In genomic region chr4:118234711-118235388, GRCm38 (mm10) we compare ENCODE assay signal across 16 mouse cellular contexts. TPM values are rescaled to one million over a fixed set of nuclear protein-coding genes. Genes with fewer than 3 reads are reported as not detected.
DNase-seq lines count a peak whose midpoint lies in the region; ATAC-seq and TF ChIP-seq lines count a peak whose summit lies in the region.
"Had no signal": no experiment of that assay in that cellular context is flagged by ENCODE, and none has a peak within 500 bp of the region (broad histone marks: within the 10 kb centered on the region; RNA-seq: fewer than 3 reads in every experiment).

No protein-coding gene starts in this region.

- H3K9ac ChIP-seq in midbrain, embryonic 11.5 days (ENCODE audit: low read length): no peak overlapping the region
- H3K9ac ChIP-seq in kidney, embryonic 16.5 days (replicated peaks; ENCODE audit: low read length): no peak overlapping the region
- no peak overlapping the region for H3K9ac ChIP-seq in hindbrain, postnatal 0 days (replicated peaks; ENCODE audit: low read length)
- H3K9ac ChIP-seq: embryonic facial prominence, embryonic 13.5 days; limb, embryonic 13.5 days had no signal

- peaks cover 24% of the 10 kb centered on the region for H3K4me1 ChIP-seq in midbrain, embryonic 10.5 days
- H3K4me1 ChIP-seq in midbrain, embryonic 11.5 days (ENCODE audit: control insufficient read depth, insufficient read depth, low read length): no peaks in the 10 kb centered on the region
- peaks cover 15% of the 10 kb centered on the region for H3K4me1 ChIP-seq in kidney, embryonic 16.5 days (ENCODE audit: insufficient read depth, low read length)
- H3K4me1 ChIP-seq in hindbrain, postnatal 0 days (ENCODE audit: insufficient read depth, low read length): no peaks in the 10 kb centered on the region
- H3K4me1 ChIP-seq: limb, embryonic 13.5 days had no signal

- peak overlapping the region; percentile 24; the same call in 1 of the 2 replicates for H3K27ac ChIP-seq in midbrain, embryonic 10.5 days (replicated peaks)
- H3K27ac ChIP-seq in midbrain, embryonic 11.5 days (ENCODE audit: low read depth, low read length): no peak overlapping the region
- no peak overlapping the region for H3K27ac ChIP-seq in kidney, embryonic 16.5 days (ENCODE audit: low read length)
- no peak overlapping the region for H3K27ac ChIP-seq in hindbrain, postnatal 0 days
- H3K27ac ChIP-seq: embryonic facial prominence, embryonic 13.5 days; limb, embryonic 13.5 days; macrophage had no signal

- H3K27me3 ChIP-seq in midbrain, embryonic 10.5 days (ENCODE audit: low read depth, poor library complexity, severe bottlenecking): no peaks in the 10 kb centered on the region
- no peaks in the 10 kb centered on the region for H3K27me3 ChIP-seq in midbrain, embryonic 11.5 days (ENCODE audit: control insufficient read depth, insufficient read depth, low read length)
- H3K27me3 ChIP-seq in kidney, embryonic 16.5 days (ENCODE audit: insufficient read depth, low read length): no peaks in the 10 kb centered on the region
- no peaks in the 10 kb centered on the region for H3K27me3 ChIP-seq in hindbrain, postnatal 0 days (ENCODE audit: insufficient read depth, low read length)
- H3K27me3 ChIP-seq: embryonic facial prominence, embryonic 13.5 days; limb, embryonic 13.5 days had no signal

- 82% methylated on average over 11 of the region's 11 CpGs for WGBS in midbrain, embryonic 10.5 days
- 76% methylated on average over 11 of the region's 11 CpGs for WGBS in midbrain, embryonic 11.5 days
- 43% methylated on average over 11 of the region's 11 CpGs for WGBS in kidney, embryonic 16.5 days
- WGBS in hindbrain, postnatal 0 days: 73% methylated on average over 11 of the region's 11 CpGs

- no peak overlapping the region for H3K4me2 ChIP-seq in midbrain, embryonic 11.5 days
- no peak overlapping the region for H3K4me2 ChIP-seq in kidney, embryonic 16.5 days (replicated peaks; ENCODE audit: low read depth, low read length)
- H3K4me2 ChIP-seq in hindbrain, postnatal 0 days (ENCODE audit: low read depth, low read length): no peak overlapping the region
- H3K4me2 ChIP-seq: embryonic facial prominence, embryonic 13.5 days; limb, embryonic 13.5 days had no signal

- TF ChIP-seq CTCF in hindbrain, postnatal 0 days (IDR thresholded peaks at IDR 0.05; ENCODE audit: low read depth): no peak

- ATAC-seq in midbrain, embryonic 11.5 days (ENCODE audit: low FRiP score): no peak; the same call in 1 of the 2 replicates
- ATAC-seq in kidney, embryonic 16.5 days (ENCODE audit: low FRiP score, low TSS enrichment): peak; percentile 36
- no peak for ATAC-seq in hindbrain, postnatal 0 days
- ATAC-seq: activated CD4-positive, CD25-positive, alpha-beta regulatory T cell, adult 4 months; forebrain, embryonic 14.5 days had no signal

- intact Hi-C loops in left cerebral cortex, postnatal 36 days (cut with DNase I): no loop called here

- no peak overlapping the region for H3K4me3 ChIP-seq in midbrain, embryonic 10.5 days
- no peak overlapping the region for H3K4me3 ChIP-seq in midbrain, embryonic 11.5 days (ENCODE audit: low read depth, low read length)
- H3K4me3 ChIP-seq in kidney, embryonic 16.5 days (ENCODE audit: low read length): no peak overlapping the region
- no peak overlapping the region for H3K4me3 ChIP-seq in hindbrain, postnatal 0 days (ENCODE audit: low read length)
- H3K4me3 ChIP-seq: embryonic facial prominence, embryonic 13.5 days; limb, embryonic 13.5 days had no signal

- peaks cover 94% of the 10 kb centered on the region for H3K36me3 ChIP-seq in midbrain, embryonic 10.5 days
- peaks cover 35% of the 10 kb centered on the region for H3K36me3 ChIP-seq in midbrain, embryonic 11.5 days (ENCODE audit: control insufficient read depth, insufficient read depth, low read length)
- peaks cover 55% of the 10 kb centered on the region for H3K36me3 ChIP-seq in kidney, embryonic 16.5 days (ENCODE audit: insufficient read depth, low read length)
- peaks cover 54% of the 10 kb centered on the region; the same call in 1 of the 2 replicates for H3K36me3 ChIP-seq in hindbrain, postnatal 0 days (ENCODE audit: insufficient read depth, low read length)

- no peak for DNase-seq in midbrain, embryonic 10.5 days (ENCODE audit: low spot score)
- no peak for DNase-seq in midbrain, embryonic 11.5 days (ENCODE audit: low spot score, missing footprints)
- peak; percentile 18 for DNase-seq in embryo, embryonic 11 days
- peak; percentile 55 for DNase-seq in yolk sac, embryonic 10.5 days (ENCODE audit: low spot score)
- no peak for DNase-seq in cerebellum, adult 8-10 months
- no peak for DNase-seq in hindbrain, postnatal 0 days (ENCODE audit: low spot score)
- no peak for DNase-seq in left cerebral cortex, postnatal 36 days (ENCODE audit: low spot score in 2 of 2)
- DNase-seq: gastrocnemius, postnatal 36 days; heart, postnatal 4 days; thymus, postnatal 4 days had no signal

- H3K9me3 ChIP-seq in midbrain, embryonic 10.5 days (replicated peaks): no peaks in the 10 kb centered on the region
- H3K9me3 ChIP-seq in midbrain, embryonic 11.5 days (ENCODE audit: control insufficient read depth, low read length): no peaks in the 10 kb centered on the region
- no peaks in the 10 kb centered on the region for H3K9me3 ChIP-seq in kidney, embryonic 16.5 days (ENCODE audit: low read length)
- H3K9me3 ChIP-seq in hindbrain, postnatal 0 days (ENCODE audit: low read length): no peaks in the 10 kb centered on the region
- H3K9me3 ChIP-seq: embryonic facial prominence, embryonic 13.5 days; limb, embryonic 13.5 days had no signal

RNA-seq across cellular contexts. Expression of gene Kdm4a, which starts 55.0 kb away (rescaled TPM):
- 26.3 and 38.4 TPM in 2 replicates for polyA plus RNA-seq in midbrain, embryonic 10.5 days (2016; fragmentation: Nextera tagmentation; extraction: Ambion mirVana)
- polyA plus RNA-seq in midbrain, embryonic 11.5 days (2014; fragmentation: Nextera tagmentation; extraction: Ambion mirVana): 58.1 and 59.3 TPM in 2 replicates
- 40.5 and 40.9 TPM in 2 replicates for polyA plus RNA-seq in kidney, embryonic 16.5 days (2015; fragmentation: Nextera tagmentation; extraction: Ambion mirVana)
- total RNA-seq in hindbrain, postnatal 0 days (2014; rRNA removed): 87.1 and 93.7 TPM in 2 replicates
- 32.5 and 33.6 TPM in 2 replicates for polyA plus RNA-seq in hindbrain, postnatal 0 days (2015; fragmentation: Nextera tagmentation; extraction: Ambion mirVana)
- total RNA-seq in left cerebral cortex, postnatal 36 days (2021): 10 to 100 TPM; 42.1 to 44.5 TPM

RNA-seq across cellular contexts. Expression of gene Ptprf, which starts 56.4 kb away (rescaled TPM):
- polyA plus RNA-seq in midbrain, embryonic 10.5 days (2016; fragmentation: Nextera tagmentation; extraction: Ambion mirVana): 94.4 and 103 TPM in 2 replicates
- 60.1 and 63.5 TPM in 2 replicates for polyA plus RNA-seq in midbrain, embryonic 11.5 days (2014; fragmentation: Nextera tagmentation; extraction: Ambion mirVana)
- polyA plus RNA-seq in kidney, embryonic 16.5 days (2015; fragmentation: Nextera tagmentation; extraction: Ambion mirVana): 72.6 and 73.7 TPM in 2 replicates
- total RNA-seq in hindbrain, postnatal 0 days (2014; rRNA removed): 178 and 196 TPM in 2 replicates
- 39.2 and 44.4 TPM in 2 replicates for polyA plus RNA-seq in hindbrain, postnatal 0 days (2015; fragmentation: Nextera tagmentation; extraction: Ambion mirVana)
- 100 to 1,000 TPM; 118 to 126 TPM for total RNA-seq in left cerebral cortex, postnatal 36 days (2021)

Comparison
In these comparisons a context has a peak if more than half of its experiments do, and no peak if none do; other contexts are left out.
1. DNase-seq: peak in embryo, embryonic 11 days (single experiment) and yolk sac, embryonic 10.5 days (single experiment); none in midbrain, embryonic 10.5 days (single experiment), midbrain, embryonic 11.5 days (single experiment), cerebellum, adult 8-10 months (single experiment), hindbrain, postnatal 0 days (single experiment) and left cerebral cortex, postnatal 36 days (0 of 2).